Mouse (Mus musculus) neutrophil, adult 5-6 weeks (primary cell): ENCODE measurements around the gene Brd3. TPM values are rescaled to one million over a fixed set of nuclear protein-coding genes. Genes with fewer than 3 reads are reported as not detected.
"Not testable (repeated sequence)": the region's sequence is repeated elsewhere in the genome, so short reads cannot be mapped to it uniquely, and the experiment has no call there.

Experiments used
- ATAC-seq: fragments of 151-379, 151-347 bp; 2 replicates; pipeline ENCODE4 v1.8.0; 2017; ENCODE audit warnings: mild to moderate bottlenecking, moderate TSS enrichment; ENCODE audit not compliant: insufficient number of reproducible peaks, poor library complexity, low FRiP score, severe bottlenecking; ENCODE audit errors: extremely low read depth
- total RNA-seq: library from RNA; stranded (forward); fragments of 200-1000 nt; gene quantifications from 2 replicates; pipeline ENCODE4 v1.2.3, GENCODE M21; 2017

Brd3 gene
- total RNA-seq, result 29.4 and 31.4 TPM in 2 replicates

GRCm38 (mm10) chr2:27507562-27507961 lies at the start of gene Brd3:
Gene Brd3, minus strand, starts transcription at chr2:27507662.
- no peak for ATAC-seq

GRCm38 (mm10) chr2:27556921-27557320 lies 49.5 kb upstream of the Brd3 start:
- no peak for ATAC-seq

DNA sequence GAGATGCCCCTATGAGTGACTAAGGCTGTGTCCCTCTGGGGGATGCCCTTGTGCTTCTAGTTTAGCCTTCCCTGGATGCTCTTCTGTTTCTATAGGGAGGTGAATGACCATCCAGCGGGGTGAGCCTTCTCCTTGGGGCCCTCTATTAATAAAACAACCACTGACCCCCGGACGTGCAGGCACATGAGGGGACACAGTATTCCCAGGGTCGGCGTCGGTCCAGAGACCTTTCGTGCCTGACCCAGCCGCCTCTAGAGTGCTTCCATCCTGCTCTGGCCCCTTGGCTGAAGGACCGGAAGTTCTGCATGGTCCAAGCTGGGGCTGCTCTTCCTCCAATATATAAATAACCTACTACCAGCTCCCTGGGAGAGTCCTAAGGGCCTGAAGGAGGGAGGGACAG lies 46.8 kb upstream of the Brd3 start:
- ATAC-seq, result no peak

DNA sequence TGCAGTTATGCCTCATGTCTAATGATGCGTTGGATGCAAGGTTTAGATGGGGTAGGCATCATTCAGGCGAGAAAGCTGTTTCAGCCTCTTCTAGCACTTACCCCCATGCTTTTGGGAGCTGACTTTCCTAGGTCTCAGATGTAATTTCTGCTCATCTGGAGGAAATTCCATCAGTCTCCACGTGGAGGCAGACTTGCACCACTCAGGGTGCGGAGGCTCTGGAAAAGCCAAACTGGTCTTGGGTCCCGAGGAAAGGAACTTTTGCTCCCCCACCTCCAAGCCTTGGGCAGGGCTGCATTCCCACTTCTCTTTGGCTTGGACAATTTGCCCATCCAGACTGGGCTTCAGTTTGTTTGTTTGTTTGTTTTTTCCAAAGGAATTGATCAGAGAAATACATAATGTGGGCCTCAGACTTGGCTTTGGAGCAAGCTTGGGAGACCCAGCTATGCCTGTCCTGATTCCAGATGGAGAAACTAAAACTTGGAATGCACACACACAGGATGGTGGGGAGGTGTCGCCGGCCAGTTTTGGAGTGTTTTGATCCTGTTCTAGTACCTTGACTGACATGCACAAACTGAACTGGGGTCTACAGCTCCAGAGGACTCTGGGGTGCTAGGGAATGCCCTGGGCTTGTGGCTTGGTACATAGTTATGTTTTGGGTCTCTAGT lies 45.3 kb upstream of the Brd3 start:
- ATAC-seq, result peak; percentile 39; the same call in 1 of the 2 replicates

GRCm38 (mm10) chr2:27548664-27549369 lies 41.4 kb upstream of the Brd3 start:
- ATAC-seq, result no peak

GRCm38 (mm10) chr2:27547986-27548385 lies 40.5 kb upstream of the Brd3 start:
- peak; percentile 39; the same call in 1 of the 2 replicates for ATAC-seq

GRCm38 (mm10) chr2:27547326-27547725 lies 39.9 kb upstream of the Brd3 start:
- peak; percentile 33; the same call in 1 of the 2 replicates for ATAC-seq

GRCm38 (mm10) chr2:27546041-27546440 lies 38.6 kb upstream of the Brd3 start:
- ATAC-seq, result not testable (repeated sequence)

DNA sequence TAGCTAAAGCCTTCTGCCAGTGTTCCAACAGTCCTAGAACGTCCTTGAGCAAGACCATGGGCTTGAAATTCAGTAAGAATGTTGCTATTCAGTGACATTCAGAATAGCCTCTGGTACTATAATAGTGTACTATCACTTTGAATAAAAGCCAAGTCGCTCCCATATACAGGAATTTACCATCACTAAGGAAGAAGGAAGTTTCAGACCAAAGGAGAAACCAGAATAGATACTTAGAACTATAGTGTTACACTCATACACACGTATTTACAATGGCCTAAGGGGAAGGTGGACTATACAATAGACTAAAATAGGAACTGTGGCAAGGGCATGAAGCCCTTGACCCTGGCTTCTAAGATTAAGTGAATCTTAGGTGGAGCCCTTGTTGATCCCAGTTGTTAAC lies 38.1 kb upstream of the Brd3 start:
- not testable (repeated sequence) for ATAC-seq

- ATAC-seq, result no peak
Measured at GRCm38 (mm10) chr2:27544613-27545012, 37.2 kb upstream of the Brd3 start.

DNA sequence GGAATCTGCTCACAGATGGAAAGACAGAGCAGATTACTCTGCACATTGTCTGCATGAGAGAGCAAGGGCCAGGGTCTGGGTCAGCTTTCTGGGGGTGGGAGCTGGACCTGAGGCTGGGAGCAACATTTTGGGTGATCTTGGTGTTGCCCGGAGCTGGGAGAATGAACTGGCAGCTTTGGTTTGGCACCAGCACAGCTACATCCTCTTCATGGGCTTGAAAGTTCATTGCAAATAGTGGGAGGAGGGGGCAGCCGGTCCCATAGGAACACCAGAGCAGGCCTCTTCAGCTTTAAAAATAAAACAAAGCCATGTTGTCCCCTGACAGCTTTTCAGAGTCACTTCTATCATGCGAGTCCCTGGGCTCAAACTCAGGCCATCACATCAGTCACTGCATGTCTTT lies 33.8 kb upstream of the Brd3 start:
- ATAC-seq, result no peak

GRCm38 (mm10) chr2:27540515-27540836 lies 33.0 kb upstream of the Brd3 start:
- peak; percentile 20; the same call in 1 of the 2 replicates for ATAC-seq

DNA sequence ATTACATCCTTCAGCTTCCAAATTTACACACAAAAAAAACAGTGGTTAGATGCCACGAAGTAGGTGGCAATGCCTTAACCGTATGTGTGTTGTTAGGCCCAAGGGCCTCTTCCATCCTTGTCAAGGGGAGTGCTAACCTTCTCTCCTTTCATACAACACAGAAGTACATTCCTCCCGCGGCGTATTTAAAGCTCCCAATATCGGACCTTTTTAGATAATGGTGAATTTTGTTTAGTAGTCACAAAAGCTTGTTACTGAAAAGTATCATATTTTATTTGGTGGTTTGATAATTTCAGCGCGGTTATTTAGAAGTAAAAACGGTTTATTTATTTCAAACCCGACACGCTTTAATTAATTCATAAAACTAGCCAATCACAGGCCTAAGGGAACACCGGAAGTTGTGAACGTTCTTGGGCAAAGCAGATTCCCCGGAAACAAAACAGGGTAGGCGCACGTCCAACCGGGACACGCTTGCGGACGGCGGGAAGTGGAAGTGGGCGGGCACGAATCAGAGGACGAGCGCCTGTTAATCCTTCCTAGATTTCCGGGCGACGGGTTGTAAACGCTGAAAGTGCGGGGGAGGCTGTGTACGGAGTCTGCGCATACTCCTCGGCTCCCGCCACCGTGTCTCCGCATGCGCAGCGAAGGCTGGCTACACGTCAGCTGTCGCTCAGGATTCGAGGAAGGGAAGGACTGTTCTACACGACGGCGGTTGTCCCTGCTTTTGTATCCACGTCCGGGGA lies 32.5 kb upstream of the Brd3 start:
- ATAC-seq, result peak; percentile 80

GRCm38 (mm10) chr2:27539336-27539735 lies 31.9 kb upstream of the Brd3 start:
- no peak for ATAC-seq

DNA sequence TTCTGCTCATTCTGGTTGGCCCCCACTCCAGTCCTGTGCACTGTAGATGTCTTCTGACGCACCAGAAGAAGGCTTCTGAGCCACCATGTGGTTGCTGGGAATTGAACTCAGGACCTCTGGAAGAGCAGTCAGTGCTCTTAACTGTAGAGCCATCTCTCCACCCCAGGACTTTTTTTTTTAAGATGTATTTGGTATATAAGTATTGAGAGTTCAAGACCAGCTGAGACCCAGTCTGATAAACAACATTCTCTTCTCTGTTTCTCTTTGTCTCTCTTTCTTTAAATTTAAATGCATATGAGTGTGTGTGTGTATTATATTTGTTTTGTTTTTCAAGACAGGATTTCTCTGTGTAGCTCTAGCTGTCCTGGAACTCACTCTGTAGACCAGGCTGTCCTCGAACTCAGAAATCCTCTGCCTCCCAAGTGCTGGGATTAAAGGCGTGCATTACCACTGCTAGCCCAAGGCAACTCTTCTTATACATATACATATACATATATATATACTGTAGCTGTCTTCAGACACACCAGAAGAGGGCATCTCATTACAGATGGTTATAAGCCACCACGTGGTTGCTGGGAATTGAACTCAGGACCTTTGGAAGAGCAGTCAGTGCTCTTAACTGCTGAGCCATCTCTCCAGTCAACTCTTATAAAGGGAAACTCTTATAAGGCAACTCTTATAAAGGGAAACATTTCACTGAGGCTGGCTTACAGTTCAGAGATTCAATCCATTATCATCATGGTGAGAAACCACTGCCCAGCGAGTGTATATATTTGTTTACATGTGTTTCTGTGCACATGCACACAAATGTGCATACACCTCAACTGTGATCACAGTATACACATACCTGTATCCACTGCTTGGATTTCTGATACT lies 31.2 kb upstream of the Brd3 start:
- ATAC-seq, result not testable (repeated sequence)

GRCm38 (mm10) chr2:27518283-27518682 lies 10.8 kb upstream of the Brd3 start:
- ATAC-seq, result no peak

- ATAC-seq, result no peak
Measured at GRCm38 (mm10) chr2:27516289-27516688, 8.8 kb upstream of the Brd3 start.

DNA sequence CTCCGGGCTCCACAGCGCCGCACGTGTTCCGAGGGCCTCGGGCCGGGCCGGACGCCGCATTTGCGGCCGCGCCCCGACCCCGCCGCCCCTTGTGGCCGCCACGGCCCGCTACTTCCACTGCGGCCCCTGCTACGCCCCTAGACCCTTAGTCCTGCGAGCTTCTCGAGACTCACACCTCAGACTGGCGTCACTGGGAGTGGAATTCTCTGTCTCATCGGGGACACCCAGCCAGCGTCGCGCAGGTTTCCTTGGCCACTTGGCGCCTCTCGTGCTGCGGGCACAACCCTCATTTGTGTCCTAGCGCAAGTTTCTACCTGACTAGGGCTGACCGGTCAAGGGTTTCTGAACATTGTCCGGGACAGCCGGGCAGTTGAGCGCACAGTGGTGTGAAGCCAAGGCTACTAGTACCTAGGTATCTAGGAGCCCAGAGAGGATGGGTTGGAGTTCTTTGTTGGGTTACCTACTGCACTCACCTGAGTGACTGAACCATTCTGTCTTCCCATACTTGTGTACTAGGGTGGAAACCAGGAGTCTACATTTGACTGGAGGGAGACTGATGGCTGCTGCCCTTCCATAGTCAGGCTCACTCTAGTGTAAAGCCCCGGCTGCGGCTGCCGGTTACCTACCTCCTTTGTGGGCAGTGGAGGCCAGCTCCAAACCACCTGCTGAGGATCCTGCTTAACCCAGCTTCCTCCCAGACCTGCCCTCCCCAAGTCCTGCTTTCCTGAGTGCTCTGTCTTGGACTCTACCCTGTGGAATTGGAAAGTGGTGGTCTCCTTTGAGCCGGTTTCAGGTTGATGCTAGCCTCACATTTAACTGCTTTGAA lies 8.1 kb upstream of the Brd3 start:
- no peak for ATAC-seq
